Mouse (Mus musculus): ENCODE results near the gene Abcb6. TPM values are rescaled to one million over a fixed set of nuclear protein-coding genes. Genes with fewer than 3 reads are reported as not detected.

Gene Abcb6
- total RNA-seq (2023): 3.8 TPM

DNA sequence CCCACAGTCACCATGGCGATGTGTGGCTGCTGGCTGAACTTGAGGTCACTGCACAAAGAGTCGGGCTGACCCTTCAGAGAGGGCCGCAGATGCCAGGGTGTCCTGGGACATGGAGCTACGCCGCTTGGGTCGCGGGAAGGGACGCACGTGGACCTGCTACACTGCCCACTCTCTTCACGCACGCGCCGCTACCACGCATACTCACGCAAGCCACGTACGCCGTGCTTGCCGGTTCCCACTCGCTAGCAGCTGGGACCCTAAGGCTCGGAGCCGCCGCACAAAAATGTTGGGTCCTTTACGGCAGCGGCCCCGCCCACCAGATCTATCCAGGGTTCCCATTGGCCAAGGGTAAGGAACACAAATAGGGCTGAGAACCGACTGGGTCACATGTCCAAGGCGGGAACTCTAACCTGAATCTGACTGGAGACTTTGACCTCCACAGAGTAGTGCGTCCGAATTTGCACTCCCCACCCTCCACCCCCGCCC is at the start of gene Abcb6:
Gene Abcb6 (minus strand): TSS at position 288 of the 486 bp plus-strand sequence.

DNA sequence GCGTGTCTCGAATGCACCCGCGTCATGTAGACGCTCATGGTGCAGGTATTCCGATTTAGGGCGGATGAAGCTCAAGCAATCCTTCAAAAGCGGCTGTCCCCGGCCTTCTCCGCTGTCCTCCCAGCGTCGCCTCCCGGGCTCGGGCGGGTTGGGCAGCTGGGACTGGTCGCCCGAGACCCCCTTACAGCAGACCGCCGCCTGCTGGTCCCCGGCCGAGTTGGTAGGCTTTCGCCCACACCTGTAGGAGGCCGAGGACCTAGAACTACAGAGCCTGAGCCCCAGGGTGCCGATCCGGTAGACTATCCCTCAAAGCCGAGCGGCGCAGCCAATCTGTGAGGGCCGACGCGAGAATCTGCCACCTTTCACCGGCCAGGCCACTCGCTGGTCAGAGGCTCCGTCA is 39.3 kb upstream of the Abcb6 start, which contains the start of gene Tuba4a:
Gene Tuba4a (minus strand): TSS at position 335 of the 400 bp plus-strand sequence.

DNA sequence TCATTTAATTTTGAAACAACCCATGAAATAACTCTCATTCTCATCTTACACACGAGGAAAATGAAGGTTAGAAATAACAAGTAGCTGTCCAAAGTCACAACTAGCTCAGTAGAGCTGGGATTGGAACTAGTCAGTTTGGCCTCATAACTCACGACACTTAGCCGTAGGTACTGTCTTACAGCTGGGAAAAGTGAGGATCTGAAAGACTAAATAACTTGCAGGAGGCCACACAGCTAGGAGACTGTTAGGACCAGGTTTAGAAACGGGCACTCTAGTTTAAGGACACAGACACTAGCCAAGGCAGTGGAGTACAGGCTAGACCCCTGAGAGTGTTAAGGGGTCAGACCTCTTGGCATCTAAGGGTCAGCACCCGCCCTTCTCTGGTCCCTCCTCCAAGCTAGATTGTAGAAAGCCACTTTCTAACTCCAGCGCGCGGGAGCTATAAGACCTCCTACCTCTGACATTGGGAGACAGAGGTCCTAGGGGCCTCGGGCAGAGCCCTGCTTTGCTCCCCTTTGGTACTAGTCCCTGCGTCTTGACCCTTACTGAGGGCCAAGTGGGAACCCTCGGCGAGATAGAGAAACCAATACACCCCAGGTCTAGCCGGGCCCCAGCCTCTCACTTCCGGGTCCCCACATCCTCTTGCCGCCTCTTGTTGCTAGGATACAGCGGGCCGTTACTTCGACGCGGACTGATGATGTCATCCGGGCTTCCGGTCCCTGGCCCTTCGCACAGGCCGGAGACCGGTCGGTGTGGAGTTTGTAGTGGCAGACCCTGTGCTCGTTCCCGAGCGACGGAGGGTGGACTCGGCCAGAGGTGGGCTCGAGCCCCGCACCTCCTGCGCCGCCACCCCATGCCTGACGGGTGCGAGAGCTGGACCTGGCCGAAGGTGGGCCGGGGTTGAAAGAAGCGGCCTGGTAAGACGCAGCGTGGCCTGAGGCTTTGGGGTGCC is 30.2 kb upstream of the Abcb6 start, which contains the start of the genes Glb1l and Stk16:
Gene Glb1l (minus strand): TSS at position 678 of the 952 bp plus-strand sequence.
Gene Stk16 (plus strand): TSS at position 703 of the 952 bp plus-strand sequence.

DNA sequence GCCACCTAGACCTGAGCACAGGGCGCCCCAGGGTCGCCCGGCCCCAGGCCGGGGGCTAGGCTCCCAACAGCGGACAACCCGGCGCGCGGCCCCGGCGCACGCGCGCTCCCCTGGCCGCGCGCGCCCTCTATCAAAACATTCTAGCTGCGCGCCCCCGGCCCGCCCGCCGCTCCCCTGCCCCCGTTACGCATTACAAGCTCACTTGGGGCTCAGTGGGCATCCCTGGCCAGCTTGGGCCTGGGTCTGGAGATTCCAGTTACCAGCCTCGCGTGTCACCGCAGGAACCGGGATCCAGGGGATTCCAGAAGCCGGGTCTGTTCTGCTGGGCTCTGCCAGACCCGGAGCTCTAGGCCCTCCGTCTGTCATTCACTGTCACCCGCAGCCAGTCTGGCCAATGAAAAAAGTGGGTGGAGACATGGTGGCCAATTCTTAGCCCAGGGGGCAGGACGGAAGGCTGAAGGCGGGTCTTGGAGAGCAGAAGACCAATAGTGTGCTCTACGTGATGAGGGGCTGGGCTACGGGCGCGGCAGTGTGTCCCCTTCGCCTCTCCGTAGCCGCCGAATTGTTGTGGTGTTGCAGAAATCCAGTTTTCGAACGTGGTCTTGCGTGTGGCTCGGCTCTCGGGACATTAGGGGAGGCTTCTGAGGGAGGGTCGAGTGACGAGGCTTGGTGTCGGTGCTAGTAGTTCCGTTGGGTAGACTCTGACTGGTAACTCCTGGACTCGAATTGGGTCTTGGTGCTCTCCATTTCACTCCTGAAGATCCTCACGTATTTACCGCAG is 11.6 kb upstream of the Abcb6 start, which contains the start of the genes Ankzf1 and Atg9a:
Gene Ankzf1 (plus strand): TSS at position 530 of the 781 bp plus-strand sequence.
Gene Atg9a (minus strand): TSS at position 575 of the 781 bp plus-strand sequence.

DNA sequence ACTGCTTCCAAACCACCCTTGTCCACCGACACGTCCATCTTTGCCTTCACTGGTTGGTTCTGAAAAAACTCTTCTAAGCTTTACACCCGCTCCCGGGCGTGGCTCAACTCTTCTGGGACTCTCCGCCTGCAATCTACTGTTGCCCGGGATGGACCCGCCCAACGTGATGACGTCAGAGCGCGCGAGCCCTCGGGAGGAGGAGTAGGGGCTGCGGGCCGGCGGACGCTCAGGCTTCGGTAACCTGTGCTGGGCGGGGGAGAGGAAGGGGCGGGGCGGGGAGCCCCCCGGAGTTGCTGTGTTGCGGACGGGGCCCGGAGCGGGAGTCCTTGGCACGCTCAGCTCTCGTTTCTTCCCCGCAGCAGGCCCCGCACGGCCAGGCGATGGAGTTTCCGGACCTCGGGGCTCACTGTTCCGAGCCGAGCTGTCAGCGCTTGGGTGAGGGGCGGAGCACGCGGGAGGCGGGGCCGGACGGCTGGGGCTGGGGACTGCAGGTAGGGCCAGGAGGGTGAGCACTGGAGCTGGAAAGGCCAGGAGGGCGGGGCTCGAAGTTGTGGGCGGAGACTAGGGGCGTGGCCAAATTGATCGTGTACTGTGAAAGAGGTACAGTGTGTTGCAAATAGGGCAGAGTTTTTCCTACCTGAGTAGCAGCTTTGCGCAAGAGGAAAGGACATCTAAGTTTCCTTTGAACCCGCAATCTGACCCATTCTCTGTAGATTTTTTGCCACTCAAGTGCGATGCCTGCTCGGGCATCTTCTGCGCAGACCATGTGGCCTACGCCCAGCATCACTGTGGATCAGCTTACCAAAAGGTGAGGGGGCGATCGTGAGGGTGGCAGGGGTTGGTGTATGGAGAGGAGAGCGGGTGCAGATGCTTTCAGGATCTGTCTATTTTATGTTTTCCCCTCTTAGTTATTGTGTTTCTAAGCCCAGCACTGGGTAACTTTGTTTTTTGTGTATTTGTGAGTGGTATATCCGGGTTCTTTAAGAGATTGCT is 11.4 kb downstream of the Abcb6 start, which contains the start of gene Zfand2b:
Gene Zfand2b (plus strand): TSS at position 175 of the 993 bp plus-strand sequence.

DNA sequence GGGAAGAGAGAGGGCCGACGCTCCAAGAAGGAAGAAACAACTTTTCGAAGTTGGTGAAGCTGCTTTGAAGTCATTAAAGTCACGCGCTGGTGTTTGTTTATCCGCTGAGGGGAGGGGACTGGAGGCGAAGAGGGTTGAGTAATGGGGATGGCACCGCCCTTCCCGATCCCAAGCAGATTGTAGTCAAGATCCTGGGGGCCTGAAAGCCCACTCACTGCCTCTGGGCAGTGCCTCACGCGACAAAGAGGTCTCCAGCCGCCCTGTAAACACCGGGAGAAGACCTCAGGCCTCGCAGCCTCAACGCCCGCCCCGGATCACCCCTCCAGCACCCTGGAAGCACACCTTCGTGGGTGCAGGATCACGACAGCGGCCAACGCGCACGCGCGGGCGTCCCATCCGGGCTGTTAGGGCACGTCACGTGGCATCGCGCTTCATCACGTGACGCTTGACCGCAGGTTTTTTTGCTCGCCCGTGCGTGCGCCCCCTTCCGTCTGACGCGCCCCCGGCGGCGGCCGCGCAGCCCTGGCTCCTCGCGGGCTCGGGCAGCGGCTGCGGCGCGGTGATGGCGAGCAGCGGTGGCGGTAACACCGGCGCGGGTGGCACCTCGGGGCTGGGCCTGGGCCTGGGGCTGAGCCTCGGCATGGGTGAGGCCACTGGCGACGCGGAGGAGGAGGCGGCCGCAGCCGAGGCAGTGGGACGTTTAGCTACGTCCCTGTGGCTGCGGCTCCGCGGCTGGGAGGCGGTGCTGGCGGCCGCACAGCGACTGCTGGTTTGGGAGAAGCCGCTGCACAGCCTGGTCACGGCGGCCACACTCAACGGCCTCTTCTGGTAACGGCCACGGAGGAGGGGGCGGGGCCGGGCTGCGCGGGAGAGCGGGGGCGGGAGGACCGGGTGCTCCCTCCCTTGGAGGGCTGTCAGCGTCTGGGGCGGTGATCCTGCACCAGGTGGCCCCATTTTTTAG is 37.6 kb downstream of the Abcb6 start, which contains the start of the genes Cnppd1 and Retreg2:
Gene Cnppd1 (minus strand): TSS at position 411 of the 961 bp plus-strand sequence.
Gene Retreg2 (plus strand): TSS at position 478 of the 961 bp plus-strand sequence.

DNA sequence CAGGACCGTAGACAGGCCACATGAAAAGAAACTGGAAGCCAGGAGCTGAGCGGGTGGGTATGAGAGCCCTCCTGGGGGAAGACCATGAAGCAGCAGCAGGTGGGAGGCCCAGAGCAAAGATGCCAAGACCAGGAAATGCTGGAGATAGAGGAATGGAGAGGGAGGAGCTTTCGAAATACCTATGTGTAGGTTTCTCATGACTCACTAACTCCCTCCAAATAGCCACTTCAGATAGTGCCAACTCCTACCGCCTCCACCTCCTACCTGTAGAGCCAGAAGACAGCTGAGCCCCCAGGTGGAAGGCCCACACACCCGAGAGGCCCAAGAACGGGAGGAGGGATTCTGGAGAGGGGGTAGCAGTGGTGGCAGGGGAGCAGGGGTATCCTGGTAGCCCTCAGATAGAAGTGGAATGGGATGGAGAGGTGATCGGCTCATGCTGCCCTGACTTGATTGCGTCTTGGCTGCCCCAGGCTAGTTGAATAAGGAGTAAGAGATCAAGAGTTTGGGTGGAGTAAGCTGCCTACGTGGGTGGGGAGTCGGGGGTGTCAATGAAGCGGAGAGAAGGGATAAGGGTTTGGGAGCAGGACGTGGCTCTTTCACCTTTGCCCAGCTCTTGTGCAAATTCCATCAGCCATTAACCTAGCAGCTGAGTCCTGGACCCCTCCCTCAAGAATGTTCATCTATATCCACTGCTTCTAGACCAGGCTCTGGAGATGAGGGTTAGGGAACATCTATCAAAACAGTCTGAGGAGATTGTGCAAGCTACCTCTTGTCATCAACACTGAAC is 46.6 kb downstream of the Abcb6 start, which contains the start of gene Slc23a3:
Gene Slc23a3 (minus strand): TSS at position 470 of the 787 bp plus-strand sequence.

DNA sequence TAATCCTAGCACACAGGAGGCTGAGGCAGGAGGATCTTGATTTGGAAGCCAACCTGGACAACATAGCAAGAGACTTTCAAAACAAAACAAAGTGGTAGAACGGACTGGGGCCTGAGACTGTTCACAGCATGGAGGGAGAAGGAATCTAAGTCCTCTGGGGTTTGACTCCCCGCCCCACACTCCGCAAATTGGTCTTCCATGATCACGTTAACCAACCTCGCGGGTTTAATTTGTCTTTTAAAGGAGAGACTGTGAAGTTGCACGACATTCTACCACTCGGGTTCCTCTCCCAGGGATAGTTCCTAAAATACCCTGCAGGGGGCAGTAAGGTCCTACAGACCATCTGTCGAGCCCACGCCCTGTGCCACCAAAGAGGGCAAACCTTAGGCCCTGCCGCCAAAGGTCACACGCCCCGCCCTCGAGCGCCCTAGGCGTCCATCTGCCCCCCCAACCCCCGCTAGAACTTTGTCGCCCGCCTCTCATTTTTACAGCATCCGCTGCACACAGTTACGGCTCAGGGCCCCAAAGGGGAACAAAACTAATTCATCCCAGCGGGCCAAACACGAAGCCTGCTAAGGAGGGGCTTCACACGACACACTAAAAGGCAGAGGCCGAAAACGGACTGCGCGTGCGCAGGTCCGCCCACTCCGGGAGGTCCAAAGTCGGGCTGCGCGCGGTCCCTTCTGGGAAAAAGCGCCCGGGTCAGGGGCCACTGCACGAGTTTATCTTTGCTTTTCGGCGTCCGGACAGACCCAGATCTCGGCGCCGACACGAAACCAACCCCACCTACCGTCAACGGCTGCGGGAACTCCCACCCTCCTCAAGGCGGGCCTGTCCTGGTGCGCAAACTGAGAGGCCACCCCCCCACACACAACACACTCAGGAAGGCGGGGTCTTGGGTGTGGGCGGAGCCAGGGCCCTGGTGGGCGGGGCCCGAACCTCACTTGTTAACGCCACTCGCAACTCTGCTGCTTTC is 55.6 kb downstream of the Abcb6 start, which contains the start of gene Nhej1:
Gene Nhej1 (minus strand): TSS at position 855 of the 976 bp plus-strand sequence.

Other genes starting within 250 kb of the Abcb6 start
- gene Cfap65, start 244.8 kb downstream of the Abcb6 start, total RNA-seq (2023): not detected
- 0.24 TPM for gene Ihh, start 228.7 kb downstream of the Abcb6 start, total RNA-seq (2023)
- gene Nhej1, start 55.2 kb downstream of the Abcb6 start, total RNA-seq (2023): 4.0 TPM
- gene Slc23a3, start 46.5 kb downstream of the Abcb6 start, total RNA-seq (2023): 3.0 TPM
- 128 TPM for gene Cnppd1, start 37.7 kb downstream of the Abcb6 start, total RNA-seq (2023)
- gene Retreg2, start 37.6 kb downstream of the Abcb6 start, total RNA-seq (2023): 87.9 TPM
- gene Zfand2b, start 11.7 kb downstream of the Abcb6 start, total RNA-seq (2023): 42.9 TPM
- 27.2 TPM for gene Ankzf1, start 11.8 kb upstream of the Abcb6 start, total RNA-seq (2023)
- 38.5 TPM for gene Atg9a, start 11.8 kb upstream of the Abcb6 start, total RNA-seq (2023)
- 7.8 TPM for gene Glb1l, start 30.4 kb upstream of the Abcb6 start, total RNA-seq (2023)
- gene Stk16, start 30.4 kb upstream of the Abcb6 start, total RNA-seq (2023): 74.9 TPM
- 192 TPM for gene Tuba4a, start 39.5 kb upstream of the Abcb6 start, total RNA-seq (2023)
- not detected for gene A630095N17Rik, start 51.7 kb upstream of the Abcb6 start, total RNA-seq (2023)
- 57.5 TPM for gene Dnajb2, start 56.0 kb upstream of the Abcb6 start, total RNA-seq (2023)
- gene Ptprn, start 84.1 kb upstream of the Abcb6 start, total RNA-seq (2023): 0.53 TPM
- gene Resp18, start 98.0 kb upstream of the Abcb6 start, total RNA-seq (2023): not detected
- gene Dnpep, start 137.6 kb upstream of the Abcb6 start, total RNA-seq (2023): 33.5 TPM
- gene Des, start 179.9 kb upstream of the Abcb6 start, total RNA-seq (2023): 0.38 TPM
- 0.41 TPM for gene Speg, start 194.9 kb upstream of the Abcb6 start, total RNA-seq (2023)

Measured in CD4-positive naive resting alpha-beta T cell, adult 57 days (primary cell).